Mouse (Mus musculus): ENCODE data around the gene Irx4.

DNA sequence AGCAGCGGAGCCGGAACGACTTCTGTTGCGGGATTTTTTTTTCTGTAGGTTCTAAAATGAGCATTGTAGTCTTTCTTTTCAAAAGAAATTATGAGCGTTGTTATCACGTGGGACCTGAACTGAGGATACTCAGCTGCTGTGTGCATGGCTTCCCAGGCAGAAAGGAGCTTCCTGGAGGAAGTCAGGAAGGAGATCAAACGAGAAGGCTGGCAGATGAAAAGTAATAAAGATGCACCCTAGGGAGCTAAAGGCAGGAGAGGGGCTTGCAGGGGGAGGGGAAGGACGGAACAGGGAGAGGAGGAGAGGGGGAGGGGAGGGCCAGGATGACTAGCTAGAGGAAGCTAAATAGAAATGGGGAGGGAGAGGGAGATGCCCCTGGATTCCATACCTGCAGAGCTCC is 23.8 kb upstream of the Irx4 start:
- TF ChIP-seq POLR2A (IDR thresholded peaks at IDR 0.05; ENCODE audit: borderline replicate concordance, insufficient read depth, low read length) (no peak), CTCF (IDR thresholded peaks at IDR 0.05; ENCODE audit: borderline replicate concordance, insufficient read depth, low read depth, low read length) (no peak)
